Mouse (Mus musculus) activated CD4-positive, CD25-positive, alpha-beta regulatory T cell (primary cell): ENCODE measurements around the gene Cypt15. TPM values are rescaled to one million over a fixed set of nuclear protein-coding genes. Genes with fewer than 3 reads are reported as not detected.

Source experiments
- polyA plus RNA-seq, 2 experiments: library from polyadenylated mRNA; unstranded; fragments of 100-300 nt; shearing (Covaris generic); gene quantifications; one replicate each; pipeline ENCODE4 v1.2.1; 2017

Cypt15 gene
- polyA plus RNA-seq, result not detected

GRCm38 (mm10) chrX:39345967-39346366, at the start of gene Cypt15:
Cypt15 (plus strand) TSS chrX:39346267.

